Comparison of ENCODE assay signal across 8 mouse cellular contexts in genomic region chr4:154904185-154905071, GRCm38 (mm10). TPM values are rescaled to one million over a fixed set of nuclear protein-coding genes. Genes with fewer than 3 reads are reported as not detected.
DNase-seq lines count a peak whose midpoint lies in the region; ATAC-seq lines count a peak whose summit lies in the region.

No protein-coding gene starts in this region.

- no peaks in the 10 kb centered on the region for H3K36me3 ChIP-seq in intestine, embryonic 14.5 days (ENCODE audit: control insufficient read depth, insufficient read depth, low read length)
- no peaks in the 10 kb centered on the region for H3K36me3 ChIP-seq in megakaryocyte, embryonic 14.5 days (replicated peaks; ENCODE audit: low read length)

- no peaks in the 10 kb centered on the region for H3K27me3 ChIP-seq in intestine, embryonic 14.5 days (replicated peaks; ENCODE audit: control insufficient read depth, insufficient read depth, low read length)
- peaks cover 16% of the 10 kb centered on the region for H3K27me3 ChIP-seq in megakaryocyte, embryonic 14.5 days (replicated peaks)

- no peaks in the 10 kb centered on the region for H3K9me3 ChIP-seq in intestine, embryonic 14.5 days (ENCODE audit: control insufficient read depth, low read length)
- H3K9me3 ChIP-seq in megakaryocyte, embryonic 14.5 days = peaks cover 19% of the 10 kb centered on the region

- peak; percentile 89 for ATAC-seq in intestine, embryonic 14.5 days (replicated peaks; ENCODE audit: low FRiP score, low TSS enrichment, low read depth)

- WGBS in intestine, embryonic 14.5 days = under 1% methylated on average over 16 of the region's 16 CpGs

- peak; percentile 69 for DNase-seq in gastrocnemius, adult 18-20 months (ENCODE audit: low spot score)
- no peak for DNase-seq in gastrocnemius, postnatal 10 days
- peak; percentile 94 for DNase-seq in embryo, embryonic 10.5 days (ENCODE audit: low spot score)
- DNase-seq in gastrocnemius, postnatal 25 days = peak; percentile 67
- peak; percentile 84 for DNase-seq in intestine, embryonic 14.5 days (ENCODE audit: low spot score)
- peak; percentile 72 to 90 for DNase-seq in left cerebral cortex, postnatal 10 days (ENCODE audit: extremely low spot score in 1 of 2, low spot score in 2 of 2)
- DNase-seq in right cerebral cortex, postnatal 4 days = peak; percentile 65

- intact Hi-C loops in left cerebral cortex, postnatal 10 days (cut with DNase I) = no loop called here

- H3K4me2 ChIP-seq in intestine, embryonic 14.5 days (ENCODE audit: low read length) = peak overlapping the region; percentile 64

- H3K27ac ChIP-seq in intestine, embryonic 14.5 days (ENCODE audit: low read depth) = no peak overlapping the region

- H3K4me3 ChIP-seq in intestine, embryonic 14.5 days (ENCODE audit: low read depth, low read length) = peak overlapping the region; percentile 42
- peak overlapping the region; percentile 88 for H3K4me3 ChIP-seq in megakaryocyte, embryonic 14.5 days (replicated peaks)

- H3K9ac ChIP-seq in intestine, embryonic 14.5 days (ENCODE audit: low read length) = peak overlapping the region; percentile 34

- H3K4me1 ChIP-seq in intestine, embryonic 14.5 days (replicated peaks; ENCODE audit: control insufficient read depth, insufficient read depth, low read length) = peaks cover 5% of the 10 kb centered on the region; the same call in 1 of the 2 replicates
- peaks cover 40% of the 10 kb centered on the region for H3K4me1 ChIP-seq in megakaryocyte, embryonic 14.5 days

RNA-seq across cellular contexts. Expression of gene Fam213b, which starts 5.5 kb away (rescaled TPM):
- total RNA-seq in gastrocnemius, adult 18-20 months (2021) = 10 to 100 TPM; 69.5 to 73.0 TPM
- total RNA-seq in gastrocnemius, postnatal 10 days (2021) = 100 to 1,000 TPM; 121 to 143 TPM
- 10 to 100 TPM; 81.5 to 81.6 TPM for total RNA-seq in gastrocnemius, postnatal 25 days (2021)
- 37.1 and 39.8 TPM in 2 replicates for polyA plus RNA-seq in intestine, embryonic 14.5 days (2014; fragmentation: Nextera tagmentation; extraction: Ambion mirVana)
- 10 to 100 TPM; 25.5 to 26.0 TPM for total RNA-seq in left cerebral cortex, postnatal 10 days (2021)
- 13.1 TPM in 1 of 2 replicates, not detected in the other for polyA plus RNA-seq in megakaryocyte, embryonic 14.5 days (2012; ENCODE audit: insufficient read depth, low replicate concordance)

RNA-seq across cellular contexts. Expression of gene Tnfrsf14, which starts 23.9 kb away (rescaled TPM):
- 1 to 10 TPM; 1.3 to 1.9 TPM for total RNA-seq in gastrocnemius, adult 18-20 months (2021)
- total RNA-seq in gastrocnemius, postnatal 10 days (2021) = 1 to 10 TPM; 1.8 to 4.2 TPM
- 1 to 10 TPM; 1.8 to 3.0 TPM for total RNA-seq in gastrocnemius, postnatal 25 days (2021)
- 1.5 and 1.6 TPM in 2 replicates for polyA plus RNA-seq in intestine, embryonic 14.5 days (2014; fragmentation: Nextera tagmentation; extraction: Ambion mirVana)
- total RNA-seq in left cerebral cortex, postnatal 10 days (2021) = under 1 TPM; 0.61 to 0.99 TPM
- polyA plus RNA-seq in megakaryocyte, embryonic 14.5 days (2012; ENCODE audit: insufficient read depth, low replicate concordance) = 5.4 TPM in 1 of 2 replicates, not detected in the other

RNA-seq across cellular contexts. Expression of gene Mmel1, which starts 35.0 kb away (rescaled TPM):
- not detected for total RNA-seq in gastrocnemius, adult 18-20 months (2021)
- under 1 TPM; 0.68 to 0.78 TPM for total RNA-seq in gastrocnemius, postnatal 10 days (2021)
- under 1 TPM; 0.13 to 0.24 TPM for total RNA-seq in gastrocnemius, postnatal 25 days (2021)
- not detected in 2 replicates for polyA plus RNA-seq in intestine, embryonic 14.5 days (2014; fragmentation: Nextera tagmentation; extraction: Ambion mirVana)
- total RNA-seq in left cerebral cortex, postnatal 10 days (2021) = under 1 TPM; 0.22 to 0.51 TPM
- polyA plus RNA-seq in megakaryocyte, embryonic 14.5 days (2012; ENCODE audit: insufficient read depth, low replicate concordance) = 1.2 TPM in 1 of 2 replicates, not detected in the other

RNA-seq across cellular contexts. Expression of gene Hes5, which starts 56.3 kb away (rescaled TPM):
- not detected for total RNA-seq in gastrocnemius, adult 18-20 months (2021)
- under 1 TPM in 1 of 2 experiments, not detected in 1; 0.36 TPM for total RNA-seq in gastrocnemius, postnatal 10 days (2021)
- total RNA-seq in gastrocnemius, postnatal 25 days (2021) = not detected
- polyA plus RNA-seq in intestine, embryonic 14.5 days (2014; fragmentation: Nextera tagmentation; extraction: Ambion mirVana) = 1.8 and 2.3 TPM in 2 replicates
- 10 to 100 TPM; 33.3 to 61.6 TPM for total RNA-seq in left cerebral cortex, postnatal 10 days (2021)
- 0.23 TPM in 1 of 2 replicates, not detected in the other for polyA plus RNA-seq in megakaryocyte, embryonic 14.5 days (2012; ENCODE audit: insufficient read depth, low replicate concordance)

RNA-seq across cellular contexts. Expression of gene Pank4, which starts 59.5 kb away (rescaled TPM):
- total RNA-seq in gastrocnemius, adult 18-20 months (2021) = 10 to 100 TPM; 31.9 to 35.6 TPM
- 10 to 100 TPM; 26.1 to 28.7 TPM for total RNA-seq in gastrocnemius, postnatal 10 days (2021)
- total RNA-seq in gastrocnemius, postnatal 25 days (2021) = 10 to 100 TPM; 31.2 to 34.0 TPM
- polyA plus RNA-seq in intestine, embryonic 14.5 days (2014; fragmentation: Nextera tagmentation; extraction: Ambion mirVana) = 45.4 and 46.7 TPM in 2 replicates
- total RNA-seq in left cerebral cortex, postnatal 10 days (2021) = 10 to 100 TPM; 30.6 to 31.9 TPM
- 5.4 and 13.1 TPM in 2 replicates for polyA plus RNA-seq in megakaryocyte, embryonic 14.5 days (2012; ENCODE audit: insufficient read depth, low replicate concordance)
